Mouse (Mus musculus) CD4-positive naive resting alpha-beta T cell, adult 57 days (primary cell): ENCODE data around the gene Gm10999. TPM values are rescaled to one million over a fixed set of nuclear protein-coding genes. Genes with fewer than 3 reads are reported as not detected.

Source experiments
- total RNA-seq: library from RNA; stranded (reverse); gene quantifications from one replicate; pipeline ENCODE4 v1.2.4, GENCODE M21; 2023

Gene Gm10999
- not detected for total RNA-seq

GRCm38 (mm10) chr8:129131561-129131960 lies at the start of gene Gm10999:
Gm10999 (minus strand) TSS chr8:129131661.

Other genes starting within 250 kb of the Gm10999 start
- not detected for gene Ccdc7a, start 66.1 kb downstream of the Gm10999 start, total RNA-seq
- gene Ccdc7b, start 64.5 kb downstream of the Gm10999 start, total RNA-seq = not detected
- gene 2610044O15Rik8, start 102.7 kb upstream of the Gm10999 start, total RNA-seq = 11.6 TPM